Mouse (Mus musculus) stomach, embryonic 14.5 days (tissue): ENCODE measurements around the gene Gm906. TPM values are rescaled to one million over a fixed set of nuclear protein-coding genes. Genes with fewer than 3 reads are reported as not detected.

Experiments
- microRNA-seq: library from miRNA; unstranded; fragments of <30 nt; microRNA quantifications from one replicate; pipeline ENCODE4, GENCODE M21; 2016
- polyA plus RNA-seq: library from polyadenylated mRNA; unstranded; fragments of >200 nt; fragmentation: Nextera tagmentation; extraction: Ambion mirVana; gene quantifications from 2 replicates; pipeline ENCODE4 v1.2.1, GENCODE M21; 2014

Gene Gm906
- polyA plus RNA-seq, 1 experiment from 2014 or later: not detected

Small RNA genes lying within 50 kb of the gene (microRNA-seq; reads per million reads assigned to microRNA genes)
- gene Gm24017: not detected

Other genes with a start within 250 kb of the Gm906 start
- gene Fbxw17, start 167.6 kb upstream of the Gm906 start, polyA plus RNA-seq: 27.7 and 35.4 TPM in 2 replicates
- not detected in 2 replicates for gene Gm47429, start 193.6 kb upstream of the Gm906 start, polyA plus RNA-seq
- gene Nutm2, start 217.0 kb upstream of the Gm906 start, polyA plus RNA-seq: not detected in 2 replicates